Mouse (Mus musculus) forelimb bud, embryonic 11.5 days (tissue): ENCODE measurements around the gene Bbip1.

Source experiments
- DNase-seq: peaks from one replicate; pipeline ENCODE4 v3.0.0-alpha.2; 2012; ENCODE audit warnings: low read depth, low spot score

Bbip1 gene

GRCm38 (mm10) chr19:53891569-53891968 lies 52.9 kb downstream of the Bbip1 start:
- no peak for DNase-seq

DNA sequence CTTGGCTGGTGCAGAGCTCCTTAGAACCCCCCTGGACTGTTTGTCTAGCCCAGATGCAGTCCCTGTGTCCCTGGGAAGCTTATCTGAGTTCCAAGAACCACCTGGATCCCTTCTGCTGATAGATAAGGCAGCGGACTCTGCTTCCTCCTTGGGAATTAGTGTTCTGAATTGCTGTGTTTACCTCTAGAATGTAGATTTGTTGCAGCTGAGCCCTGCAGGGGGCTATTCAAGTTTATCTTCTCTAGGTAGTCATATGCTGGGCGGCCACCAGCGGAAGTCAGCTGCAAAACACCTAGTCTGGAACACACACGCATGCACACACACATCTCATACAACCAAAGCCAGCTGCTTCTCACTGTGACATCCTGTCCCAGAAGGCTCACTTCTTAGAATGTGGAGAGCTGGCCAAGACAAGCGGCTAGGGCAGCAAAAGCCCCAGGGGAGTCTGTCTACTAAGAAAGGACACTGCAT lies 53.6 kb downstream of the Bbip1 start:
- no peak for DNase-seq

- no peak for DNase-seq
Measured at GRCm38 (mm10) chr19:53890274-53890673, 54.2 kb downstream of the Bbip1 start.

GRCm38 (mm10) chr19:53889555-53889954 lies 54.9 kb downstream of the Bbip1 start:
- DNase-seq = no peak

DNA sequence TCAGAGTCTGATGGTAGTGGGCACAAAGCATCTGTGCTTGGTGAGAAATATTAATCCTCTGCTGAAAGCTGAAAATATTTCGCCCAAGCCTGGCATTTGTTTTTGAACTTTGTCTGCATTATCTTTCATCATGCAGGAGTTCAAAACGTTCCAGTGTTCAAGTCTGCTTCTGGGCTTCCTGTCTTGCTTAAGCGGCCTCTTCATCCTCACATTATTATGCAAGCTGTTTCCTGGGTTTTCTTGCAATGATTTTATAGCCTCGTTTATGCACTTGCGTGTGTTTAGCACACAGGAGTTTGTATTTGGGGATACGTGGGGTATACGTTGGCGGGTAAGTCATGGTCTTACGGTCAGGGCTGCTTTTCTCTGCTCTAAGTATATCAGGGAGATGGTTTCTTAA lies 56.1 kb downstream of the Bbip1 start:
- DNase-seq = no peak

- DNase-seq = no peak
Measured at GRCm38 (mm10) chr19:53887822-53888221, 56.6 kb downstream of the Bbip1 start.

GRCm38 (mm10) chr19:53886576-53887370 lies 57.7 kb downstream of the Bbip1 start:
- no peak for DNase-seq

DNA sequence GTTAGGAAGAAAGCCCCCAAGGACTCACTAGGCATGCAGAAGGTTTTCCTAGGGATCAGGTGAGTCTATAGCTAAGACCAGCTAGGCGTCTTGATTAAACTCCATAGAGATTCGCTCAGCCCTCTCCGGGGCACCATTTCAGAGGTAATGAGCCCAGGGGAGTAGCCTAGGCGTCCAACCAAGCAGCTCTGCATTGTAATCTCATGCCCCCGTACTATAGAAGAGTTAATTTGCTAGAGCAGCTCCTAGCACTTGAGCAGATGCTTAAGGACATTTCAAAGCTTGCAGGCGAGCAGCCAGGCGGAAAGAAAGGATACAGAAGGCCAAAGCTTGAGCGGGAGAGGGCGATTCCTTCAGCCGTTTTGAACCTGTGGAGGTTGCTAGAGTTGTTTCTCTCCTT lies 59.0 kb downstream of the Bbip1 start:
- no peak for DNase-seq

DNA sequence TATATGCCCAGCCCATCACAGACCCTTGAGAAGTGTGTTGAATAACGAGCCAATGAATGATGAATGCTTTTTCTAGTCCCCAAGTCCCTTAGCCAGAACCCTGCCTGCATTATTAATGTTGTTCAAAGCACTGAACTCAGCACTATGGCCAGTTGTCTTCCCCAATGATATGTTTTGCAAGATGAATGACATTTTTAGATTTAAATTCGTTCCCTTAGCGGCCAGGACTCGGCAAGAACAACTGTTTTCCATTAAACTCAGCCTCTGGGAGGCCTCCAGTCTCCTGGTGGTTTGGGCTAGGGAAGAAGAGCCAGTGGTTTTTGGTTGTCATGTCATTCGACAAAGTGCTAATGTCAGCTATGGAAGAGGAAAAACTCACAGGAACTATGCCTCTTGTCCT lies 62.6 kb downstream of the Bbip1 start:
- DNase-seq = no peak

DNA sequence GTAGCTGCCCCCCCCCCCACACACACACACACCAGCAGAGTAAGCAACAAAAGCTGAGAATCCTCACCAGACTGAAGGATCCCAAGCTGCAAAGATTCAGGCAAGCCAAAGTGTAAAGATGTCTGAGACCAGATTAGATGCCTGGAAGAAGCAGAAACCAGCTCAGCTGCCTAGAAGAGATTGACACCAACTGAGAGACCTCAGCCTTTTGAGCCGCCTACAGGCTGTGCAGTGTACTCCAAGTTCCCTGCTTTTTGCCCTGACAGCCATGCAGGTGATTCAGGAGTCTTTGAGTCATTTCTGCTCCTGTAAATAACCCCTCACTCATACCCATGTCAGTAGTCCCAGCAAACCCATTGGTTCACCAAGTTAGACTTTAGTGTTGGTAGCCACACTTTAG lies 64.0 kb downstream of the Bbip1 start:
- no peak for DNase-seq
